Mouse (Mus musculus): Measurements from ENCODE around the gene Trem1.

The Trem1 gene

DNA sequence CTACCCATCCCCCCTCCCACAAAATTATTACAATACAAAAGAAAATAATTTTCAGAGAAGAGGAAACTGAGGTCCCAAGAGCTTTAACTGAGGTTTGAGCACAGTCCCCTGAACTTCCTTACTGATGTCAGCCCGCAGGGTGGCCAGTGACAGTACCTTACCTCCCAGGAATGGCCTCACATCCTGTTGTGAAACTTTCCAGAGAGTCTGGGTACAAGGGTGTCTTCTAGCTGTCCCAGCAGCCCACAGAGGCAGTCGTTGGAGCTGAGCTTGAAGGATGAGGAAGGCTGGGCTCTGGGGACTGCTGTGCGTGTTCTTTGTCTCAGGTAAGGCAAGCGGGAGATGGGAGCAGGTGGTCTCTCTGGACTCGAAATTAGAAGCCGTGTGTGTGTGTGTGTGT is at the start of gene Trem1:
TSS of gene Trem1 (plus strand) at position 251 of the 400 bp plus-strand sequence.
- no peak for DNase-seq

DNA sequence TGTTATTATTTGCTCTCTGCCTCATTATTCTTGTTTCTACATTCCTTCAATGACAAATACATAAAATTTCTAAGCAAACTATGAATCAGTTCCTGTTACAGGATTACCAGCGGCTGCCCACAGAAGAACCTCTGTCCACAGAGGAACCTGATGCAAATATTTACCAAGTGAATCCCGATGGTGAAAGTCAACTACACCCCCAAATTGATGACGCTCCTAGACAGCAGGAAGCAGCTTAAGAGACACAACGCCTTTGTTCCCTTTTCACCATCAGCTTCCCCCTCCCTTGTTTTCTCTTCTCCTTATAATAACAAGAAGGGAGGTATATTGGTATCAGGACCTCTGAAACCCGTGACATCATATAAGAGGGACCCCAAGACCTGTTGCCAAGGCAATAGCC is 47.3 kb upstream of the Trem1 start:
- DNase-seq = no peak

DNA sequence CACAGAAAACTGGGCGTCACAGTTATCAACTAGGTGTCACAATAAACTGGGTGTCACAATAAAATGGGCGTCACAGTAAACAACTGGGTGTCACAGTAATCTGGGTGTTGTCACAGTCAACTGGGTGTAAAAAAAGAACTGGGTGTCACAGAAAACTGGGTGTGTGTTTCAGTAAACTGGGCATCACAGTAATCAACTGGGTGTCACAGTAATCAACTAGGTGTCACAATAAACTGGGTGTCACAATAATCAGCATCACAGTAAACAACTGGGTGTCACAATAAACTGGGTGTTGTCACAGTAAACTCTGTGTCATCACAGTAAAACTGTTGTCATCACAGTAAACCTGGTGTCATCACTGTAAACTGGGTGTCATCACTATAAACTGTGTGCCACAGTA is 40.2 kb upstream of the Trem1 start:
- DNase-seq = no peak

DNA sequence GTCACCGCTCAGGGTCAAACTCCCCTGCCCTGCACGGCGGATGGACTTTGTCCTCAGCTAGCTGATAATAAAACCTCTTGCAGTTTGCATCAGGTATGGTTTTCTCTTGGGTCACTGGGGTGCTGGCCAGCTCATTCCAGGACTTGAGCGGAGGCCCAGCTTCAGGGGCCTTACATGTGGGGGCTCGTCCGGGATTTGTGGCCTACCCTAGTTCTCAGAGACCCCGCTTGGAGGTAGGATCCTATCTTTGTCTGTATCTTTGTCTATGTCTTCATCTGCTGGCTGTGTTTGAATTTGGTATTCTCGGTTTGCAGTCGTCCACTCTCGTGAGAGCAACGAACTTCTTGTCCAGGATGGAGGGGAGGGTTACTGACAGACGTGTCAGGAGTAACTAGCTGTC is 29.5 kb upstream of the Trem1 start:
- no peak for DNase-seq

DNA sequence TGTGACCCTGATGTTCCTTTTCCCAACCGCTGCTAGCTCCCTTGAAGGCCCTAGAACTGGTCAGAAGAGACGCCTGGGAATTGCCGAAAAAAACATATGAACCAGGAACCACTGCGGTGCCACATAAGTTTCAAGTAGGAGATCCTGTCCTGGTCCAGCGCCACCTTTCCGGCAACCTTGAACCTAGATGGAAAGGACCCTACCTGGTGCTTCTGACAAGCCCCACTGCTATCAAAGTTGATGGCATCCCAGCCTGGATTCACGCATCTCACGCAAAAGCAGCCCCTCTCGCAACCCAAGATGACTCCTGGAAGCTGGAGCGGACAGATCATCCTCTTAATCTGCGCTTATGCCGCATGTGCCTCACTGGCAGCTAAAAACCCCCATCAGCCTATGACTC is 20.0 kb upstream of the Trem1 start:
- no peak for DNase-seq

DNA sequence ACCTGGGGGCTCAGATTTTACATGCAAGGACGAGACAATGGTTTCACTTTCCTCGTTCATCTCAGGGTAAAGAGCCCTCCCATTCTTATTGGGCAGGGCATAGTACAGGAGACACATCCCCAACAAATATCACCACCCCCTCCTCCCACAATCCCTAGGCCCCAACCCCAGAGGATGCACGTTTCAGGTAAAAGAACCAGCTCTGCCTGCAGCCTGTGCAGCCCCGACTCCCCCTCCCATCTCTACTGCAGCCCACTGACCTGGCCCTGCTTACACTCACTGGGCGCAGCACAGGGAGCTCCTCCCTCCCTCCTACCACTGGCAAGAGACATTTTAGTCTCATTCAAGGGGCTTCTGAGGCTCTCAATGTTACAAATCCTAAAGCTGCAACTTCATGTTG is 19.1 kb upstream of the Trem1 start:
- no peak for DNase-seq

DNA sequence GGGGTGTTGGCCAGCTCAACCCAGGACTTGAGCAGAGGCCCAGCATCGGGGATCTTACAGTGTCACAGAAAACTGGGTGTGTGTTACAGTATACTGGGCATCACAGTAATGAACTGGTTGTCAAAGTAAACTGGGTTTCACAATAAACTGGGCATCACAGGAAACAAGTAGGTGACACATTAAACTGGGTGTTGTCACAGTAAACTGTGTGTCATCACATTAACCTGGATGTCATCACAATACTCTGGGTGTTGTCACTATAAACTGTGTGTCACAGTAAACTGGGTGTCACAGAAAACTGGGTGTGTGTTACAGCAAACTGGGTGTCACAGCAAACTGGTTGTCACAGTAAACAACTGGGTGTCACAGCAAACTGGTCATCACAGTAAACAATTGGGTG is 17.1 kb upstream of the Trem1 start:
- no peak for DNase-seq

DNA sequence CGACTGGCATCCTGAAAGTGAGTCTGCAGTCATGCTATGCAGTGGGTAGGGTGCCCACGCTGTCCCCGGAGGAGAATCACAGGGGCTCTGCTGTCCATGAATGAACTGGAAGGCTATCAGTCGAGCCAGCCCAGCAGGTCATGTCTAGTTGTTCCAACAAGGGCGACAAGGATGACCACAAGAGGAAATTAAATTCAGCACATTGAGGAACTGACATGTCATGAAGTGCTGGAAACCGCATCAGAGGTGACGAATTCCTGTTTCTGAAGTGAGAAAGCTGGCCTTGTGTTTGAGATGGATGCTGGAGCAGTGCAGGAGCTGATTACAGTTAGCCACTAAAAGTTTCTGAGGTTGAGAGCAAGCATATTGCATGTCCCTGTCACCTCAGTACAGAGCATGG is 1.9 kb upstream of the Trem1 start:
- DNase-seq = no peak

DNA sequence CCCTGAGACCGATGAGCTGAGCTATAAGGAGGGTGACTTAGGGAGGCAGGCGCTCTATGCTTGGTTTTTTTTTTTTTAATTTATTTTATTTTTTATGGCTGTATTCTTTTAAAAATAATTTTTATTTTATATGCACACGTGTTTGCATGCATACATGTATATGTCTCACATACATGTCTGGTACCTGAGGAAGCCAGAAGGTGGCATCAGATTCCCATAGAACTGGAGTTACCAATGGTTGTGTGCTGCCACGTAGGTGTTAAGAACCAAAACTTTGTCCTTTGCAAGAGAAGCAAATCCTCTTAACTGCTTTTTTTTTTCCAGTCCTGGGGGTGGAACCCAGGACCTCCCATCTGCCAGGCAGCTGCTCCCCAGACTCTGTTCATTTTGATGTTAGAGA is 1.2 kb downstream of the Trem1 start:
- DNase-seq = no peak

DNA sequence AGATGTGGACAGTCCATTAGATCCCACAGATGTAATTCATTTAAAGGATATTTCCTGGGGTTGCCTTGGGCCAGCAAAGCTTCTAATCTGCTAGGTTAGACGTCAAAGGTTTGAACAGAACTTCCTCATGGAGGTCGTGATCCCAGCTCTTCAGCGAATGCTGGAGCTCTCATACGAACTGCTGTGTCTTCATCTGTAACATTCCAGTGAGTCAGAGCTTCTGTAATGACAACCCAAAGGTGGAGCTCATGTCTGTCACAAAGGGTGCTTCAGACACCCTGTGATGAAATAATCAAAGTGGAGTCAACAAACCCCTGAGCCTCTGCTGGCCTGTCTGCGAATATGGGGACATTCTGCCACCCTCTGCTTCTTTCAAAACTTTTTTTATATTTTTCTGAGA is 2.0 kb downstream of the Trem1 start:
- no peak for DNase-seq

DNA sequence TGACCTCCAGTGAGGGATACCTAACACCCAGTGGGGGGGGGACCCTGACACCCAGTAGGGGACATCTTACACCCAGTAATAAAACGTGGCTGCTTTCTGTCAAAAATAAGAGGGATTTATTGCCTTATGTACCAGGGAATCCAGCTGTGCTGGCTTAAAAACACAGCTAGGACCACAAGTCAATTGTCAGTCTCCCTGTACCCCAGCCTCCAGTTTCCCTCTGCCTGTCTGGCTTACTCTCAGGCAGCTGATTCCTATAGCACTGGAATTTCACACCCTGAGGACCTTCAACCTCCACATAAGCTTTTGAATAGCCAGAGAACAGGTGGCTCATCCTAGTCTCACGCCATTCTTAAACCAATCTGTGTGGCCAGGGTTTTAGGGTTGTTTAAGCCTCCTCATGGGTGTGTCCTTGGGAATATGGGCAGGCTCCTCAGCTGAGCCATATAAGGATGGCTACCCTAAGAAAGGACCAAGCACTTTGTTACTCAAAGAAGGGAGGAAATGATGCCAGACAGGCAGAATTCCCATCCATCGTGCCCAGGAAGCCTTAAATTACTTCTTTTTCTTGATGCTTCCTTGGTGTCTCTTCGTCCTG is 3.3 kb downstream of the Trem1 start:
- DNase-seq = no peak

DNA sequence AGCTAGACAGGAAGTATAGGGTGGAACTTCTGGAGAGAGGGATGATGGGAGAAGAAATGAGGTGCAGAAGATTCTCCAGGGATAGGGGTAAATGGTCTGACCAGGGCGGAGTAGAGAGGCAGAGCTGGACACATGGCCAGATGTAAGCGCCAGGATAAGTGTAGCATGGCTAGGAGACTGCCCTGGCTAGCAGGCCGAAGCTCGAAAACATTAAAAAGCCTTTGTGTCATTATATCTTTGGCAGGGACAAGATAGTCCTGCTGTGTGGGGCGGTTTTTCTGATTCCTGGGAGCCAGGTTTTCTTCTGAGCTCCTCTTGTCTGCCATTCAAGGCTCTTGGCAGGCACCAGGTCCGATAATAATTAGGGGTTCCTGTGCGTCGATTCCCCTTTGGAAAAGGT is 5.1 kb downstream of the Trem1 start:
- DNase-seq = no peak

DNA sequence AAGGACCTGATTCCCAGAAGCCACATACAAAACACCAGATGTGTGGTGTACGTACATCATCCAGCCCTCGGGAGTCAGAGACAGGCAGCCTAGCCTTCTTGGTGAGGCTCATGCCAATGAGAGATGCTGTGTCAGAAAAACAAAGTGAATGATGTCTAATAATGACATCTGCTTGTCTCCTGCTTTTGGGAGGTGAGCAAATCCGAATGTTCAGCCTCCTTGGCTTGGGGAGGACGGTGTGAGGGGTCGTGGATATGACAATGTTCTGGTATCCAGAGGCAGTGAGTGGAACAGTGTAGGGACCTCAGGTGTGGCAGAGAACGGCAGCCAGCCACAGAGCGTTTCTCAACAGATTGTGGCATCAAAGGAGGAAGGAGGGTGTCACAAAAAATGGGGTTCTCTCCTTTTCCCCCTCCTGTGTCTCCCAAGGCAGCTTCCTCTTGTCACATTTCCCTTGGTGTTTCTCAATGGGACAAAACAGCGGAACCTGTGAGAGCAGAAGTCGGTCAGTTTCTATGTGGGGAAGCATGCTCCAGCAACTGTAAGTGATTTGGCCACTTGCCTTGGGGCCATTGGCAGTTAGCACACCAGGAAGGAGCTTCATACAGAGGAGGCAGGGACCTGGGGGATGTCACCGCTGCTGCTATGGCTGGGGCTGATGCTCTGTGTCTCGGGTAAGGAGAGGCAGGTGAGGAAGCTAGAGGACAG is 14.8 kb downstream of the Trem1 start, which contains the start of gene Trem3:
TSS of gene Trem3 (plus strand) at position 557 of the 708 bp plus-strand sequence.
- no peak for DNase-seq

DNA sequence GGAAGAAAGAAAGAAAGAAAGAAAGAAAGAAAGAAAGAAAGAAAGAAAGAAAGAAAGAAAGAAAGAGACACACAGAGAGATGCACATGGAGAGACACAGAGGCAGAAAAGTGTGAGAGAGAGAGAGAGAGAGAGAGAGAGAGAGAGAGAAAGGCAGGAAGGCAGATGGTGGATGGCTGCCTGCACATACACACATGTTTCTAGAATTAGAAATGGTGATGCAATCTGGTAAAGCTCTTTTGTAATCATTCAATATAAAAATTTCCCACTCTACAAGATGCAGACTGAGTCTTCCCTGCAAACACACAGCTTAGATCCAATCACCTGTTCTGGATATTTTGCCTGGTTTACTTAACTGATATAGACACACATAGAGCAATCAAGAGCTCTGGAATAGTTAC is 16.5 kb downstream of the Trem1 start:
- no peak for DNase-seq

DNA sequence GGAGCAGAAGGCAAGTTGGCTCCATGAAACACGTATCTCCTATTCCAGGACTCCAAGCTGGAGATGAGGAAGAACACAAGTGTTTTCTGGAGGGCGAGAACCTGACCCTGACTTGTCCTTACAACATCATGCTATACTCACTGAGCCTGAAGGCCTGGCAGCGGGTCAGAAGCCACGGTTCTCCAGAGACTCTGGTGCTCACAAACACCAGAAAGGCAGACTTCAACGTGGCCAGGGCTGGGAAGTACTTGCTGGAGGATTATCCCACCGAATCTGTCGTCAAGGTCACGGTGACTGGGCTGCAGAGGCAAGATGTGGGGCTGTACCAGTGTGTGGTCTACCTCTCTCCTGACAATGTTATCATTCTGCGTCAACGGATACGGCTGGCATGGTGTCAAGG is 16.9 kb downstream of the Trem1 start:
- DNase-seq = no peak

DNA sequence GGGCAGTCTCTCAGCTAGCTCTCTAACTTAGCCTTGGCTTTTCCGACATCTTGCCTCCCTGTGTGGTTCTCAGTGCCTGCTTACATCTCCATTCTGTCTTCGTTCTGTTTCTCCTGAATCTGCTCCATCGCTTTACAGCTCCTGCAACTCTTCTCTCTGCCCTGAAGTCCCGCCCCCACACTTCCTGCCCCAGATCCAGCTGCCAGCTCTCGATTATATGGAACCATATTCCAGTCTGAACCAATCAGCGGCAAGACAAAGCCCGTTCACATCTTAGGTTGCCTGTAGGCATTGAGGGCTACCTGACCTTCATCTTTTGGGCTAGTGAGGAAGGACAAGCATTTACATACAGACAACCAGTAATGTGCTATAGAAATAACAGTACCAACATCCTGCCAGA is 18.1 kb downstream of the Trem1 start:
- DNase-seq = no peak

DNA sequence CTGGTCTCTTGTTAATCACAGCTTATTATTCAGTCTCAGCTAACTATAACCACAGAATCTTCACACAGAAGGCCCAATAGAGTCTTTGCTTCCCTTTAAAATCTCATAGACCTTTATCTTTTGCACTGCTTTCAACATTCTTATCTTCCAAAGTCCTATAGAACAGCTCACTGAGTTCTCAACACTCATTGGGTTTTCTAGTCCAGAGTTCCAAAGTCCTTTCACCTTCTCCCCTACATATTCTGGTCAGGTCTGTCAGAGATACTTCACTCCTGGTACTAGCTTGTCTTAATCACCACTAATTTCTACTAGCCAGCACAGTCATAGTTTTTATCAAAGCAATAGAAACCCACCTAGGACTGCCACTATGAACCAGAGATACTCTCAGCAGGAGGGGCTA is 24.0 kb downstream of the Trem1 start:
- no peak for DNase-seq

DNA sequence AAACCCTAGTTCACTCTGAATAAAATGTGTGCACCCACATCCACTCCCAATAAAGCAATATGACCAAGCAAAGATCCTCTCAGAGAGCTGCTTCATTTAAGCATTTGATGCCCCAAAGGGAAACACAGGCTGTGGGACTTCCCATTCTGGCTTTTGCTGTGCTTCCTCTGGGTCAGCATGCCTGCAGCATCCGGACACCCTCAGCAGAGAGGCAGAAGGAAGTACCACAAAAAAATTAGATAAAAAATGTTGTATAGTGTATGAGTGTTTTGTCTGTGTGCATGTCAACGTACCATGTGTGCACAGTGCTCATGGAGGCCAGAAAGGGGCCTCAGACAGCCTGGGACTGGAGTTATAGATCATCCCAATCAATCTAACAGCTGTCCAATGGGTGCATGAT is 29.3 kb downstream of the Trem1 start:
- no peak for DNase-seq

DNA sequence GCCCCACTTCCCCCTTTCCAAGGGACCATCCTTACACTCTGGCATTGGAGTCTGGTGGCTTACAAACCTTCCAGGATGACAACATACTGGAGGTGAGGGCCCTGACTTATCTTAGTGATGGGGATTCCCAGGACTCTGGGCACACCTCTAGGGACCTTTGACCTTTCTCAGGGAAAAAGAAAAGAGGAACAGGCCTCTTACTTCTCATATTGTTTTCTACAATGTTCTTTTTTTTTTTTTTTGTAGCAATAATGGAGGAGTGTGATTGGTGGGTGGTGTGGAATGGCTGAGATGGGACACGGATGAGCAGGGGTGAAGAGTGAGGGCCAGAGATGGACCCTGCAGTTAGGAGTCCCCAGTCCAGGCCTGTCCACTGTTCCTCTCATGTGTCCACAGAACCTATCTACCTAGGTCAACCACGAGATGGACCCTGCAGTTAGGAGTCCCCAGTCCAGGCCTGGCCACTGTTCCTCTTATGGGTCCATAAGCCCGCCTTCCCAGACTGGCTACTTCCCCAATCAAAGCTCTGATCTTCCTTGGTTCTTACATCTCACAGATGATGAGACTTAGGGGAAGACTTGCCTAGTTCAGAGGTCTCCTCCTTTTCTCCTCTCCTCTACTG is 31.3 kb downstream of the Trem1 start, which contains the start of gene Treml4:
TSS of gene Treml4 (plus strand) at position 555 of the 622 bp plus-strand sequence.
- DNase-seq = no peak

DNA sequence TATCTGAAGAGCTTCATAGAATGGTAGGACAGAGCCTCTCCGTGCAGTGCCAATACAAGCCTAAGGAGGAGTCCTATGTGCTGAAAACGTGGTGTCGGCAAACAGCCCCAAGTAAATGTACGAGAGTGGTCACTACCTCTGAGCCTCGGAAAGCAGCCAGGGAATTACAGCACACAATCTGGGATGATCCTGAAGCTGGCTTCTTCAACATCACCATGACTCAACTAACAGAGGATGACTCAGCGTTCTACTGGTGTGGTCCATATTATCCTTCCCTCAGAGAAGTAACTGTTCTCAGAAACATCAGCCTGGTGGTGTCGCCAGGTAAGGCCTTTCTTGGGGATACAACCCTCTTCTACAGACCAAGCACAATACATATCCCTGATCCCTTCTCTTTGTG is 32.1 kb downstream of the Trem1 start:
- no peak for DNase-seq

DNA sequence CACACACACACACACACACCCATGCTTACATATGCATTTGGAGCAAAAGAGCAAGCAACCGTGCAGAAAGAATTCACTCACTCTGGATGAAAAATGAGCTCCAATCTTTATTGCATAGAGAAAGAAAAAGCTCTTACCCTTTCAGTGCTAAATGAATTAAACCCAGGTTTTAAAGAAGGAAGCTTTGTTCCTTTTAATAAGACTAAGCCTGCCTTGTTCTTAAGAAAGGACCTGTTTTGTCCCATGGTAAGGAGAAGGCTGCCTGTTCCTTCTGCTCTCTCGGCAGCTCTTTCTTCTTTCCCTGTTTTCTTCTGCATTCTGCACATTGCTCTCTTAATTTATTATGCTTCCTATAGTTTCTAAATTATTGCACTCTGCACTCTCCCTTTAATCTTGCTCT is 33.6 kb downstream of the Trem1 start:
- no peak for DNase-seq

DNA sequence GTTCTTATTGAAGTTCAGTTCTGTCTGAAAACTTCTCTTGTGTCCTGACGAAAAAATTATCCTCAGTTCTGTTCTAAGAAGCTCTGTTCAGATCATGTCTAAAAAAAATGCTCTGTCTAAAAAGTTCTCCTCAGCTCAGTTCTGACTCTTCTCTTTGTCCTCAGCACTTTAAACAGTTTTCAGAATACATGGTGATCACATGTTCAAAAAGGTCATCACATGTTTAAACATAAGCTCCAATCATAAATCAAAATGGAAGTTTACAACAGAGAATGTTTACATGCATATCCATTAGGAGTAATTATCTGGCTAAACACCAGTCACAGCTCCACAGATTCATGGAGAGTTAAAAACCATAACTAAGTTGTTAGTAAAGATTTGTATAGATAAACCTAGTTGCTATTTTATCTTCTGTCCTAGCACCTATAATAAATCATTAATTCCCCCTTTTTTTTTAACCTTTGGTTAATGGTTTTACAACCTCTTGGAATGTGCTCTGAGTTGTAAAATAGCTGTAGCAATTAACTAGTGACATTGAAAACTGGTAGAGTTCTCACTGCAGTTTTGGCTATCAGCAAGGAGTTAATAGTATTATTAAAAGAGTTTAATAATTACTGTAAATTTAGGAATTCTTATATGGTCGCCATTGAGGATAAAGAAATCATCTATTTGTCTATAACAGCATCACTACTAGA is 34.2 kb downstream of the Trem1 start:
- no peak for DNase-seq

DNA sequence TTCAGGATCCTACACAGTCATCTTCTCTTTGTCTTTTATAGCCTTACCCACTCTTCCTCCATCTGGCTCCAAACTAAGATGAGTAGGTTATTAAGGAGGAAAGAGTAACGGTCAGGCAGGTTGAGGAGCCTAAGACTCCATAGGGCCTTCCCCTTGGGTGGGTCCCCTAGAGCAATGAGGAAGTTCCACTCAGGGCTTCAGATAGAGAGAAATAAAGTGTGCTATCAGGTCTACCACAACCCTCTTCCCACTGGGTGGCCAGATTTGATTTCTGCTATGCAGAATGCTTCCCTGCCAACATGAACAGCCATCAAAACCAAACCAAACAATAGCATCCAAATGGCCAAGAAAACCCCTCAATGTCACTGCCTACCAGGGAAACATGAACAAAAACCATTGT is 35.0 kb downstream of the Trem1 start:
- no peak for DNase-seq

DNA sequence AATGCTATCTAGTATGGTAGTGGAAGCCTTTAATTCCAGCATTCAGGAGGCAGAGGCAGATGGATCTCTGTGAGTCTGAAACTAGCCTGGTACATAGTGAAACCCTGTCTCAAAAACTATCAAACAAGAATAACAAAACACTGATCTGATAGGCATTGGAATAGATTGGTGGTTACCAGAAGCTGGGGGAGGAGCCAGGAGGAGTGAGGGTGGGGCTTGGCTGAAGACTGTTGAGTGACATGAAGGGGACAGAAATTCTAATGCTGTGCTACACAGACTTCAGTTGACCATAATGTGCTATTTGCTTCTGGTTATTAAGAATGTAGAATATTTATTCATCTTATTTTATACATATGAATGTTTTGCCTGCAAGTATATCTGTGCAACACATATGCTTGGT is 35.7 kb downstream of the Trem1 start:
- DNase-seq = no peak
